Mouse (Mus musculus) heart, postnatal 14 days (tissue): Measurements from ENCODE around the gene Mcu. TPM values are rescaled to one million over a fixed set of nuclear protein-coding genes. Genes with fewer than 3 reads are reported as not detected.

Experiments
- DNase-seq, 2 experiments: peaks; one replicate each; pipeline ENCODE4 v3.0.0; 2021 to 2022
- intact Hi-C: fragments of 180-260 bp; cut with DNase I; formaldehyde crosslinking; loops from one replicate; pipeline ENCODE4 v1.15.1; 2025
- long read RNA-seq, 2 experiments: library from polyadenylated mRNA; stranded (forward); transcript quantifications; one replicate each; pipeline ENCODE4 v2.0.0; 2021
- total RNA-seq, 2 experiments: library from RNA; stranded (reverse); gene quantifications; 2 replicates each; pipeline ENCODE4 v1.2.3; 2021

Gene Mcu
- total RNA-seq: 10 to 100 TPM; 22.0 to 22.8 TPM
- long read RNA-seq, experiment 1, partial matches to known transcripts: 0 of 2 reads
- long read RNA-seq, experiment 1, other reads (novel, unspliced or antisense): 1 of 2 reads
- long read RNA-seq, experiment 2, partial matches to known transcripts: 1 of 6 reads
- long read RNA-seq, experiment 2, other reads (novel, unspliced or antisense): 4 of 6 reads

- peak; percentile 96 to 98 for DNase-seq
- intact Hi-C loops: loop anchor here (1.0 to 5.0 kb wide), 6 partner anchors 39 to 246 kb away; partner anchors contain the start of gene Micu1
Observed at GRCm38 (mm10) chr10:59616522-59616921, at the start of gene Mcu. Gene Mcu (minus strand): TSS chr10:59616692.

GRCm38 (mm10) chr10:59665503-59666291 is 49.2 kb upstream of the Mcu start:
- DNase-seq: no peak
- intact Hi-C loops: no loop called here

- DNase-seq: no peak
Observed at GRCm38 (mm10) chr10:59664765-59665164, 48.3 kb upstream of the Mcu start.

GRCm38 (mm10) chr10:59656799-59657198 is 40.3 kb upstream of the Mcu start:
- intact Hi-C loops: no loop called here
- DNase-seq: no peak

More at GRCm38 (mm10) chr10:59664765-59665164, 48.3 kb upstream of the Mcu start:
- intact Hi-C loops: no loop called here

GRCm38 (mm10) chr10:59646821-59647378 is 30.4 kb upstream of the Mcu start:
- DNase-seq: no peak
- intact Hi-C loops: loop anchor here (5.0 kb wide), 1 partner anchor 40 kb away; no protein-coding TSS in a partner anchor

GRCm38 (mm10) chr10:59645153-59645552 is 28.7 kb upstream of the Mcu start:
- DNase-seq: no peak
- intact Hi-C loops: loop anchor here (5.0 kb wide), 1 partner anchor 42 kb away; no protein-coding TSS in a partner anchor

- intact Hi-C loops: loop anchor here (5.0 kb wide), 1 partner anchor 43 kb away; no protein-coding TSS in a partner anchor
- DNase-seq: no peak
Observed at GRCm38 (mm10) chr10:59644710-59645109, 28.2 kb upstream of the Mcu start.

- no peak for DNase-seq
- intact Hi-C loops: no loop called here
Observed at GRCm38 (mm10) chr10:59643645-59644044, 27.2 kb upstream of the Mcu start.

- no peak for DNase-seq
- intact Hi-C loops: no loop called here
Observed at GRCm38 (mm10) chr10:59642659-59643377, 26.3 kb upstream of the Mcu start.

GRCm38 (mm10) chr10:59638576-59638975 is 22.1 kb upstream of the Mcu start:
- intact Hi-C loops: no loop called here
- peak; percentile 9 to 19 for DNase-seq

GRCm38 (mm10) chr10:59637596-59638124 is 21.2 kb upstream of the Mcu start:
- no peak for DNase-seq
- intact Hi-C loops: no loop called here

- DNase-seq: peak in 1 of 2 experiments; percentile 23
- intact Hi-C loops: no loop called here
Observed at GRCm38 (mm10) chr10:59636751-59637533, 20.4 kb upstream of the Mcu start.

GRCm38 (mm10) chr10:59636048-59636447 is 19.6 kb upstream of the Mcu start:
- intact Hi-C loops: no loop called here
- DNase-seq: no peak

- DNase-seq: no peak
- intact Hi-C loops: no loop called here
Observed at GRCm38 (mm10) chr10:59629506-59629782, 13.0 kb upstream of the Mcu start.

- no peak for DNase-seq
- intact Hi-C loops: no loop called here
Observed at GRCm38 (mm10) chr10:59628641-59629505, 12.4 kb upstream of the Mcu start.

GRCm38 (mm10) chr10:59623496-59623895 is 7.0 kb upstream of the Mcu start:
- no peak for DNase-seq
- intact Hi-C loops: no loop called here

- intact Hi-C loops: no loop called here
- no peak for DNase-seq
Observed at GRCm38 (mm10) chr10:59621355-59621754, 4.9 kb upstream of the Mcu start.

- DNase-seq: no peak
- intact Hi-C loops: loop anchor here (5.0 kb wide), 5 partner anchors 40 to 245 kb away; partner anchors contain the start of gene Micu1
Observed at GRCm38 (mm10) chr10:59617776-59618175, 1.3 kb upstream of the Mcu start.
